Mouse (Mus musculus) megakaryocyte, embryonic 14.5 days (primary cell): Measurements from ENCODE around the gene Usp26. TPM values are rescaled to one million over a fixed set of nuclear protein-coding genes. Genes with fewer than 3 reads are reported as not detected.

ENCODE experiments used
- H3K27me3 ChIP-seq: replicated peaks from 2 replicates; pipeline ENCODE3; 2012; ENCODE audit warnings: inconsistent platforms
- H3K36me3 ChIP-seq: replicated peaks from 2 replicates; pipeline ENCODE3; 2012; ENCODE audit warnings: low read length, inconsistent platforms, mixed read lengths
- H3K4me1 ChIP-seq: 2 replicates; pipeline ENCODE4 v1.6.1; 2012; ENCODE audit warnings: inconsistent platforms
- H3K4me3 ChIP-seq: replicated peaks from 2 replicates; pipeline ENCODE3; 2012; ENCODE audit warnings: moderate library complexity, mild to moderate bottlenecking, inconsistent platforms
- H3K9me3 ChIP-seq: 2 replicates; pipeline ENCODE4 v1.6.1; 2012; ENCODE audit warnings: inconsistent platforms
- FLI1 ChIP-seq: IDR thresholded peaks from 2 replicates; pipeline ENCODE4 v1.6.1; 2012; ENCODE audit warnings: low read length, inconsistent platforms, mixed read lengths
- GATA1 ChIP-seq: IDR thresholded peaks from 3 replicates; pipeline ENCODE4 v1.6.1; 2012; ENCODE audit warnings: mixed read lengths, low read length, inconsistent platforms, borderline replicate concordance
- polyA plus RNA-seq: library from polyadenylated mRNA; stranded (reverse); fragments of >175 nt; gene quantifications from 2 replicates; pipeline ENCODE4 v1.2.3, GENCODE M21; 2012; ENCODE audit warnings: low replicate concordance; ENCODE audit not compliant: insufficient read depth

The Usp26 gene
- polyA plus RNA-seq, result not detected in 2 replicates

DNA sequence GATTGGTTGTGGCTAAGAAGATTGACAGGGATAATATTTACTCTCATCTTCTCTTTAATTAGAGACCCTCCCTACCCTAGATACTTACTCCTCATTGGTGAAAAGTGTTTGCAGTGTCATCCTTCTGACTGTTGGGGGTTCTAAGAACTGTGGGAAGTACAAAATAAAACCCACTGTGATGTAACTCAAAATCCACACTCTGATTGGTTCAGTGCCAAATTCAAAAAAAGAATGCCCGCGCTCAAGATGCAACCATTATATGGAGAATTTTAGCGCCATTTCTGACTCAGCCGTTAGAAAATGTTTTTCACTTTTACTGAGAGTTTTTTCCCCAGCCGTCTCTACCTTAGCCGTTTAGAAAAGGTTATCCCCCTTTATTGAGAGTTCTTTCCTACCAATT lies at the start of gene Usp26:
Usp26 (minus strand) TSS at position 101 of the 400 bp plus-strand sequence.
- no peak within 1 kb of the TSS for H3K4me3 ChIP-seq
- peaks cover 12% of the 10 kb centered on the region for H3K9me3 ChIP-seq
- H3K36me3 ChIP-seq, result no peaks in the 10 kb centered on the region
- H3K4me1 ChIP-seq, result no peaks in the 10 kb centered on the region
- H3K27me3 ChIP-seq, result no peaks in the 10 kb centered on the region
- TF ChIP-seq FLI1, result no peak
- no peak for TF ChIP-seq GATA1

DNA sequence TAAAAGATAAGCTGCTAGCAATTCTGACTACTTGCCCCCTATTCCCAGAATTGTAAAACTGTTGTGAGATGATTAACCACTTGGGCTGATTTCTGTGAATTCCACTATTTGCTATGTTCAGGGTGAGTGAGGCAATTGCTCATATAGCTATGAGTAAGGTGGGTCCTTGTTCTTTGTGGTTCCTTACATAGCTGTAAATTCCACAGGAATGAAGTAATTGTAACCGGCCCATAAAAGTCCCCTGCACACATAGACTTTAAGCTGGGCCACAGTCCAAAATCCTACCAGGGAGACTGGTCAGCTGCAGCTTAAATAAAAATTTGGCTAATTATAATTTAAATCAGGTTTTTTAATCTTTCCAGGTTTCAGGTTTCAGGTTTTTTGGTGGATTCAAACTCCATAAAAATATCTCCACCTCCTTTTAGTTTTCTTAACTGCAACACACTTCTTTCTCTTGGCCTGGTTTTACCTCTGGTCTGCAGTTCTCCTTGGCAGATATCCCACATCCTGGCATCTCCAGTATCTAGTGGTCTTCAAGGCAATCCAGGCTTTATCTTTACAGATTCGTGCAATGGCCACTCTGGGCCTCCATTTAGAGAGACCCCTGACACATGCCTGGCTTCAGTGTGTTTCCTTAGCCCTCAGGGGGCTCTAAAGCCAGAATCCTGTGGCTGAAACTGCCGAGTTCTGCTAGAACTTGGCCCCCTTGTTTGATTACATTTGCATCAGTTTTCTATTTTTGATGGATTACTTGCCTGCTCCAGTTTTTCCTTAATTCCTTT lies 13.6 kb upstream of the Usp26 start:
- H3K4me3 ChIP-seq, result no peak overlapping the region
- no peaks in the 10 kb centered on the region for H3K4me1 ChIP-seq
- H3K27me3 ChIP-seq, result peaks cover 4% of the 10 kb centered on the region
- TF ChIP-seq GATA1, result no peak
- no peak for TF ChIP-seq FLI1
- H3K9me3 ChIP-seq, result no peaks in the 10 kb centered on the region
- no peaks in the 10 kb centered on the region for H3K36me3 ChIP-seq

DNA sequence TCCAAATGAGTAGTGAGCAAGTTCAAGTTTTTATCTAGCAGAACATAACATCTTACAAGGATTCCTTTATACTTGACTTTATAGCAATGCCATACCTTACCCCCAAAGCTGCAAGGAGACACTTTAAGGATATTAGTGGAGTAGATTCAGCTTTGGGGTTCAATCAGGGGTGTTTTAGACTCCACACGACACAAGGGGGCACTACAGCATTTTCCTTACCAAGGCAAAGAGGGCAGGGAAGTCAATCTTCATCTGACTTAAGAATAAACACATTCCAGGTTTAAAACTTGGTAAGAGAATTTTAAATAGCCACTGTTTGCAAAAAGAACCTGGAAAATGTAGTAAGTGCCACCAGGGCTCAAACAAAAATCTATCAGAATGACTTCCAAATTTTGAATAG lies 33.6 kb downstream of the Usp26 start:
- TF ChIP-seq GATA1 (no peak), FLI1 (no peak)
- no peaks in the 10 kb centered on the region for H3K9me3 ChIP-seq
- H3K4me1 ChIP-seq, result no peaks in the 10 kb centered on the region
- no peaks in the 10 kb centered on the region for H3K27me3 ChIP-seq
- no peak overlapping the region for H3K4me3 ChIP-seq
- no peaks in the 10 kb centered on the region for H3K36me3 ChIP-seq

DNA sequence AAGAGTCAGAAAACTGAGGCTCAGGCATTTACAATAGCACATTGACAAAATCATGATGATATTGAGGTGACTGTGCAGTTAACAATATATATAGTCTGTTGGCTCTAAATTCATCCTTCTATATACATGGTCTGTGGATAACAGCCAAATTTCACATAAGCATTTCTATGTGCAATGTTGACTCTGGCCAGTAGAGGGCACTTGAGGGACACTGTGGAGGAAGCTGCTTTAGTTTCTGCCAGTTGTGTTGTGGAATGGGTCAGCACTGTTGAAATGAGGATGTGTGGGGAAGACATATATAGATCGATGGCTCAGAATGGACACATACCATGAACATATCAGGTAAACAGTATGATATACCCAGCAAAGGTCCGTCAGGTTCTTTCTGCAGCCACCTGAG lies 64.6 kb downstream of the Usp26 start:
- Histone ChIP-seq H3K9me3 (peaks cover 9% of the 10 kb centered on the region), H3K27me3 (no peaks in the 10 kb centered on the region), H3K4me1 (no peaks in the 10 kb centered on the region), H3K36me3 (no peaks in the 10 kb centered on the region), H3K4me3 (no peak overlapping the region)
- TF ChIP-seq FLI1 (no peak), GATA1 (no peak)

DNA sequence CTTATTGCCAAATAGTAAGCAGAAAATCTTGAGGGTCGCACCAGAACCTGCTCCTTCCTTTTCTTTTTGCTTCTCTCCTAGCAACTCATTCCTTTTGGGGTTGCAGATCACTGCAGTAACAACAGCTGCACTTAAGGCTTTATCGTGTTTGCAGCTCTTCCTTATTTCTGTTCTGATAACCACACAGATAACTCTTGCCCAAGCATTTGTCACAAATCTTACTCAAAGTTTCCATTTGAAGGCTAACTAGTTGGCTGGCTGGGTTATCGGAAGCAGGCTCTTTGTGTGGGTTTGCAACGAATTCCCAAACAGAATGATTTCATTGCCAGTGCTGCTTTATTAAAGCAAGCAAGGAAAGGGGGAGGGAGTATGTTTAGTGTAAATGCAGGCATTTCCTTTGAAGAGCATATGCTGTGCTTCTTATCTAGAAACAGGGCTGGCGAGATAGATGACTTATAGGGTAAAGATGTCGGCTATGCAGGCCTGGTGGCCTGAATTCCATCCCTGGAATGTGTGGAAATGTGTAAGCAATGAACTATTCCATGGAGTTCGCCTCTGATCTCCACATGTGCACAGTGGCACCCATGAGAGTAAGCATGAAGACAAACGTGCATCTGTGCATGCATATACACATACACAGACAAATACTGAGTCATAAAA lies 86.8 kb downstream of the Usp26 start:
- Histone ChIP-seq H3K9me3 (no peaks in the 10 kb centered on the region), H3K27me3 (peaks cover 3% of the 10 kb centered on the region), H3K36me3 (no peaks in the 10 kb centered on the region), H3K4me3 (no peak overlapping the region), H3K4me1 (no peaks in the 10 kb centered on the region)
- no peak for TF ChIP-seq FLI1
- TF ChIP-seq GATA1, result no peak

DNA sequence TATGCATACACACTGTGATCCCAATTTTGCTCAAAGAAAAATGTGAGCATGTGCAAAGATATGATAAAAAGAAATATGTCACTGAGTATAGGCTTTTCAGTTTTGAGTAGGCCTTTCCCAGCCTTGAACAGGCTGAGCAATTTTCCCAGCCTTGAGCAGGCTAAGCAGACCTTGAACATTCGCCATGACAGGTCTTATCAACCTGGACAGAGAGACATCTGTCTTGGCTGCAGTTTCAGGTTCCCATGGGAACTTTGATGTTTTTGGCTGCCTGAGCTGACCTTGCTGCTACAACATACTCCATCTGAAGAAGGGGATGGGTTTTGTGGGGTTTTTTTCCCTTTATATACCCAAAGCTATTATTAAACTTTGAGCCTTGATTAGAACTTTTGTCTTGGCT lies 88.0 kb downstream of the Usp26 start:
- Histone ChIP-seq H3K27me3 (peaks cover 7% of the 10 kb centered on the region), H3K4me1 (no peaks in the 10 kb centered on the region), H3K36me3 (no peaks in the 10 kb centered on the region), H3K9me3 (no peaks in the 10 kb centered on the region), H3K4me3 (no peak overlapping the region)
- TF ChIP-seq GATA1, result no peak

Other genes with a start within 250 kb of the Usp26 start
- not detected in 2 replicates for gene Hs6st2, start 119.4 kb downstream of the Usp26 start, polyA plus RNA-seq
- gene 1700080O16Rik, start 171.5 kb upstream of the Usp26 start, polyA plus RNA-seq, result not detected in 2 replicates